Mouse (Mus musculus) forebrain, embryonic 16.5 days (tissue): ENCODE measurements at regions not wholly inside any gene's neighbourhood (a gene's known extent, or its start where the extent isn't known, plus 50 kb on each side); places are given as distances from the start of the nearest gene placed in this dataset.
A peak's percentile ranks its signal among the peaks of the same experiment; 100 is the strongest.
"Not testable (repeated sequence)": the region's sequence is repeated elsewhere in the genome, so short reads cannot be mapped to it uniquely, and the experiment has no call there.

Source experiments
- ATAC-seq: fragments of 200-750 bp; cut with Nextera tagmentation; 2 replicates; pipeline ENCODE4 v1.8.0; 2017; ENCODE audit warnings: mild to moderate bottlenecking, moderate library complexity
- H3K27ac ChIP-seq: fragments of 300-500 bp; sonication (generic); 2 replicates; pipeline ENCODE4 v1.5.1; 2014; ENCODE audit warnings: low read length, control low read depth
- H3K27me3 ChIP-seq: fragments of 300-500 bp; sonication (generic); replicated peaks from 2 replicates; pipeline ENCODE4 v1.6.1; 2014; ENCODE audit warnings: low read length; ENCODE audit not compliant: control insufficient read depth, insufficient read depth
- H3K36me3 ChIP-seq: fragments of 300-500 bp; sonication (generic); 2 replicates; pipeline ENCODE4 v1.6.1; 2014; ENCODE audit not compliant: control insufficient read depth, insufficient read depth
- H3K4me1 ChIP-seq: fragments of 300-500 bp; sonication (generic); replicated peaks from 2 replicates; pipeline ENCODE4 v1.6.1; 2014; ENCODE audit warnings: low read length; ENCODE audit not compliant: control insufficient read depth, insufficient read depth
- H3K4me2 ChIP-seq: fragments of 300-500 bp; sonication (generic); 2 replicates; pipeline ENCODE4 v1.6.1; 2014; ENCODE audit warnings: mild to moderate bottlenecking, low read length, control low read depth
- H3K4me3 ChIP-seq: fragments of 300-500 bp; sonication (generic); replicated peaks from 2 replicates; pipeline ENCODE4 v1.5.1; 2014; ENCODE audit warnings: mild to moderate bottlenecking, low read length, control low read depth
- H3K9ac ChIP-seq: fragments of 300-500 bp; sonication (generic); replicated peaks from 2 replicates; pipeline ENCODE4 v1.6.1; 2014; ENCODE audit warnings: low read depth, low read length, control low read depth
- H3K9me3 ChIP-seq: fragments of 300-500 bp; sonication (generic); 2 replicates; pipeline ENCODE4 v1.6.1; 2016; ENCODE audit warnings: low read length; ENCODE audit not compliant: control insufficient read depth
- WGBS: fragments of 180-500 bp; shearing (Covaris S2); extraction: QIAGEN DNeasy Blood & Tissue Kit; methylation state at CpG from one replicate; pipeline ENCODE4 v1.1.7; 2014; 5-methylcytosine and 5-hydroxymethylcytosine counted together

- no peaks in the 10 kb centered on the region for H3K4me1 ChIP-seq
- H3K27me3 ChIP-seq, result no peaks in the 10 kb centered on the region
- WGBS, result 61% methylated on average over 10 of the region's 10 CpGs
- no peaks in the 10 kb centered on the region for H3K36me3 ChIP-seq
- H3K9ac ChIP-seq, result no peak overlapping the region
- peak; percentile 73 for ATAC-seq
- H3K4me3 ChIP-seq, result no peak overlapping the region
- no peak overlapping the region for H3K4me2 ChIP-seq
- H3K27ac ChIP-seq, result no peak overlapping the region
- H3K9me3 ChIP-seq, result no peaks in the 10 kb centered on the region
Observed at GRCm38 (mm10) chr3:22316466-22317185, 240.2 kb downstream of the Tbl1xr1 start.

DNA sequence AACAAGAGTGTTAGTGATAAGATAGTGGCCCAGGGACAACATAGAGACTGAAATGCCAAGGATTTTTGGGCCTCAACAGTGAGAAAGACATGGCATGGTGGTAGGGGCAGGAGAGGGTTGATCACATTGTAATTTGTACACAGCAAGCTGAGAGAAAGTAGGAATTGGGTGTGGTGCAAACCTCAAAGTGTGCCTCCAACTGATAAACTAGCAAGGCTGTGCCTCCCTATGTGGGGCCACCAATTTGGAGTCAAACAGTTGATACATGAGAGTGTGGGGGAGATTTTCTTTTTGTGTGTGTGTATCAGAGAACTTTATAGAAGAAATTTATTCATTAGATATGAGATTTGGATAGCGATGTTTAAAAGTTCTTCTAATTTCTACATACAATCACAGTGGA lies 244.0 kb downstream of the Tbl1xr1 start:
- not testable (repeated sequence) for H3K4me2 ChIP-seq, H3K36me3 ChIP-seq, H3K4me1 ChIP-seq, H3K9ac ChIP-seq, H3K4me3 ChIP-seq, H3K27ac ChIP-seq, H3K9me3 ChIP-seq, ATAC-seq, H3K27me3 ChIP-seq
- WGBS, result 97% methylated on average over 1 of the region's 1 CpGs

DNA sequence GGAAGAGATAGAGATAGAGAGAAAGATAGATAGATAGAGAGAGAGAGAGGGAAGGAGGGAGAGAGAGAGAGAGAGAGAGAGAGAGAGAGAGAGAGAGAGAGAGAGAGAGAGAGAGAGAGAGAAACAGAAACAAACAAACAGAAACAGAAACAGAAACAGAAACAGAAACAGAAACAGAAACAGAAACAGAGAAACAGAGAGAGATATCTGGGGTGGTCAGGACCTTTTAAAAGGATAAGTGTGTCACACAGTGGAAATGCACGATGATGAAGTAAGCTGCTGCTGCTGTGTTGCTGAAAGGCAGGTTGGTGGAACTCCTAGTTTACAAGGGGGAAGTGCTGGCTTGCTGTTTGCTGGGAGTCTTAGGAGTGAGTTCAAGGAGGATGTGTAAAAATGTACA lies 254.8 kb downstream of the Tbl1xr1 start:
- Histone ChIP-seq H3K36me3 (no peaks in the 10 kb centered on the region), H3K4me1 (no peaks in the 10 kb centered on the region), H3K4me2 (no peak overlapping the region), H3K9me3 (no peaks in the 10 kb centered on the region), H3K4me3 (no peak overlapping the region), H3K27ac (no peak overlapping the region), H3K9ac (no peak overlapping the region), H3K27me3 (no peaks in the 10 kb centered on the region)
- ATAC-seq, result no peak
- 82% methylated on average over 1 of the region's 1 CpGs for WGBS
